In genomic region chr19:46227300-46227699, GRCm38 (mm10) we compare ENCODE assay signal across 30 mouse cellular contexts.
DNase-seq lines count a peak whose midpoint lies in the region; ATAC-seq and TF ChIP-seq lines count a peak whose summit lies in the region.
"Had no signal": no experiment of that assay in that cellular context is flagged by ENCODE, and none has a peak within 500 bp of the region (broad histone marks: within the 10 kb centered on the region; RNA-seq: fewer than 3 reads in every experiment).

No protein-coding gene starts in this region.

- no peak for TF ChIP-seq POLR2A in MEL (IDR thresholded peaks at IDR 0.05; ENCODE audit: control insufficient read depth in 1 of 2, insufficient read depth in 1 of 2, low read depth in 1 of 2, low read length in 2 of 2, poor library complexity in 1 of 2)

- H3K9ac ChIP-seq in MEL (ENCODE audit: control insufficient read depth, low read depth, low read length, poor library complexity, severe bottlenecking) = no peak overlapping the region
- H3K9ac ChIP-seq in hindbrain, embryonic 11.5 days (ENCODE audit: low read depth, low read length) = no peak overlapping the region
- H3K9ac ChIP-seq: embryonic facial prominence, embryonic 13.5 days; heart, embryonic 13.5 days; hindbrain, embryonic 12.5 days; intestine, embryonic 15.5 days; limb, embryonic 15.5 days; midbrain, embryonic 13.5 days; stomach, embryonic 15.5 days had no signal

- TF ChIP-seq RAD21 in MEL (IDR thresholded peaks at IDR 0.05; ENCODE audit: low read depth, low read length) = no peak

- H3K4me2 ChIP-seq in hindbrain, embryonic 11.5 days (replicated peaks; ENCODE audit: low read depth, low read length) = no peak overlapping the region
- H3K4me2 ChIP-seq: embryonic facial prominence, embryonic 13.5 days; heart, embryonic 13.5 days; hindbrain, embryonic 12.5 days; intestine, embryonic 15.5 days; limb, embryonic 15.5 days; midbrain, embryonic 13.5 days; stomach, embryonic 15.5 days had no signal

- peak; percentile 41 to 74 for TF ChIP-seq EP300 in MEL (IDR thresholded peaks at IDR 0.05; ENCODE audit: low read depth in 1 of 2, low read length in 2 of 2)

- H3K9me3 ChIP-seq in MEL (replicated peaks; ENCODE audit: insufficient read depth, low read length) = no peaks in the 10 kb centered on the region
- H3K9me3 ChIP-seq in midbrain, embryonic 10.5 days (replicated peaks) = no peaks in the 10 kb centered on the region
- H3K9me3 ChIP-seq in hindbrain, embryonic 11.5 days (ENCODE audit: control insufficient read depth, low read length) = no peaks in the 10 kb centered on the region
- H3K9me3 ChIP-seq: embryonic facial prominence, embryonic 13.5 days; heart, embryonic 13.5 days; hindbrain, embryonic 12.5 days; intestine, embryonic 15.5 days; limb, embryonic 10.5 days; limb, embryonic 15.5 days; midbrain, embryonic 13.5 days; stomach, embryonic 15.5 days had no signal

- H3K27ac ChIP-seq in MEL (ENCODE audit: control insufficient read depth, low read depth, low read length) = peak overlapping the region; percentile 25; the same call in 1 of the 2 replicates
- no peak overlapping the region for H3K27ac ChIP-seq in midbrain, embryonic 10.5 days (replicated peaks)
- H3K27ac ChIP-seq in hindbrain, embryonic 11.5 days (ENCODE audit: low read depth, low read length) = no peak overlapping the region
- H3K27ac ChIP-seq: embryonic facial prominence, embryonic 13.5 days; heart, embryonic 13.5 days; hindbrain, embryonic 12.5 days; hindbrain, postnatal 0 days; intestine, embryonic 15.5 days; limb, embryonic 10.5 days; limb, embryonic 15.5 days; midbrain, embryonic 13.5 days; stomach, embryonic 15.5 days had no signal

- peaks cover 0 to 26% of the 10 kb centered on the region in 2 experiments; a peak in 2 of 4 replicates for H3K36me3 ChIP-seq in MEL (ENCODE audit: control insufficient read depth in 1 of 2, insufficient read depth in 2 of 2, low read length in 2 of 2)
- peaks cover 5% of the 10 kb centered on the region; the same call in 1 of the 2 replicates for H3K36me3 ChIP-seq in midbrain, embryonic 10.5 days
- no peaks in the 10 kb centered on the region for H3K36me3 ChIP-seq in hindbrain, embryonic 11.5 days (ENCODE audit: control insufficient read depth, insufficient read depth, low read length)
- H3K36me3 ChIP-seq: hindbrain, embryonic 12.5 days; intestine, embryonic 15.5 days; stomach, embryonic 15.5 days had no signal

- TF ChIP-seq CTCF in MEL (IDR thresholded peaks at IDR 0.05 in 2 of 3, conservative IDR thresholded peaks at IDR 0.05 in 1 of 3; ENCODE audit: control insufficient read depth in 1 of 3, insufficient read depth in 1 of 3, low read depth in 2 of 3, low read length in 3 of 3, poor library complexity in 1 of 3, severe bottlenecking in 1 of 3) = no peak

- DNase-seq in 3T3-L1 (ENCODE audit: low read depth, low spot score) (peak; percentile 49), A20 (ENCODE audit: low read depth, low spot score) (peak; percentile 43), MEL (ENCODE audit: low read depth, low spot score) (peak; percentile 81)
- DNase-seq in c-Kit-positive CD71-positive TER-119-positive erythroid progenitor cells, embryonic 14.5 days (ENCODE audit: low spot score) = peak; percentile 23
- no peak for DNase-seq in midbrain, embryonic 10.5 days (ENCODE audit: low spot score)
- no peak for DNase-seq in hindbrain, embryonic 11.5 days (ENCODE audit: low spot score)
- DNase-seq in embryo, embryonic 10.5 days (ENCODE audit: low spot score) = no peak
- DNase-seq: adrenal gland, adult 2 months; adrenal gland, postnatal 36 days; cerebellum, adult 11 months; cerebellum, adult 9-10 months; cerebellum, postnatal 36 days; embryo, embryonic 11 days; kidney, adult 2 months; kidney, postnatal 36 days; layer of hippocampus, postnatal 36 days; lung, postnatal 36 days; right cerebral cortex, postnatal 25 days; thymus, postnatal 14 days had no signal

- peaks cover 10% of the 10 kb centered on the region in 2 experiments for H3K4me1 ChIP-seq in MEL (ENCODE audit: control insufficient read depth in 1 of 2, insufficient read depth in 2 of 2, low read length in 2 of 2)
- H3K4me1 ChIP-seq in midbrain, embryonic 10.5 days = no peaks in the 10 kb centered on the region
- no peaks in the 10 kb centered on the region for H3K4me1 ChIP-seq in hindbrain, embryonic 11.5 days (replicated peaks; ENCODE audit: control insufficient read depth, insufficient read depth, low read length)
- H3K4me1 ChIP-seq: hindbrain, embryonic 12.5 days; intestine, embryonic 15.5 days; limb, embryonic 10.5 days; midbrain, embryonic 13.5 days had no signal

- no peaks in the 10 kb centered on the region for H3K27me3 ChIP-seq in MEL (ENCODE audit: control insufficient read depth in 1 of 2, insufficient read depth in 2 of 2, low read length in 2 of 2)
- H3K27me3 ChIP-seq in midbrain, embryonic 10.5 days (ENCODE audit: low read depth, poor library complexity, severe bottlenecking) = no peaks in the 10 kb centered on the region
- H3K27me3 ChIP-seq in hindbrain, embryonic 11.5 days (ENCODE audit: control insufficient read depth, insufficient read depth, low read length) = no peaks in the 10 kb centered on the region
- H3K27me3 ChIP-seq: embryonic facial prominence, embryonic 13.5 days; heart, embryonic 13.5 days; hindbrain, embryonic 12.5 days; intestine, embryonic 15.5 days; limb, embryonic 15.5 days; midbrain, embryonic 13.5 days; stomach, embryonic 15.5 days had no signal

- no peak overlapping the region for H3K4me3 ChIP-seq in MEL (ENCODE audit: control insufficient read depth in 1 of 2, insufficient read depth in 1 of 2, low read depth in 2 of 2, low read length in 2 of 2)
- H3K4me3 ChIP-seq in midbrain, embryonic 10.5 days = no peak overlapping the region
- no peak overlapping the region for H3K4me3 ChIP-seq in hindbrain, embryonic 11.5 days (ENCODE audit: low read depth, low read length)
- H3K4me3 ChIP-seq: embryonic facial prominence, embryonic 13.5 days; erythroblast, embryonic 14.5 days; heart, embryonic 13.5 days; hindbrain, embryonic 12.5 days; intestine, embryonic 15.5 days; limb, embryonic 10.5 days; limb, embryonic 15.5 days; midbrain, embryonic 13.5 days; stomach, embryonic 15.5 days had no signal

- no peak for ATAC-seq in hindbrain, embryonic 11.5 days (ENCODE audit: low FRiP score)
- ATAC-seq: forebrain, embryonic 16.5 days; hindbrain, postnatal 0 days; intestine, embryonic 15.5 days; midbrain, embryonic 13.5 days had no signal

- WGBS in midbrain, embryonic 10.5 days = 96% methylated on average over 3 of the region's 3 CpGs
- 97% methylated on average over 3 of the region's 3 CpGs for WGBS in hindbrain, embryonic 11.5 days

- H3K79me2 ChIP-seq in MEL (ENCODE audit: control insufficient read depth, insufficient read depth, low read length, poor library complexity) = no peaks in the 10 kb centered on the region

TF ChIP-seq in MEL, 35 proteins besides CTCF, POLR2A, EP300 and RAD21:
- no peak for TF ChIP-seq ELF1 (IDR thresholded peaks at IDR 0.05; ENCODE audit: low read depth, low read length)
- no peak for TF ChIP-seq MYB (IDR thresholded peaks at IDR 0.05; ENCODE audit: low read depth, low read length)
- peak; percentile 59; the same call in 1 of the 2 replicates for TF ChIP-seq MAX (IDR thresholded peaks at IDR 0.05; ENCODE audit: low read length)
- no peak for TF ChIP-seq TBP (IDR thresholded peaks at IDR 0.05; ENCODE audit: low read depth, low read length)
- no peak; the same call in 1 of the 2 replicates for TF ChIP-seq ETS1 (IDR thresholded peaks at IDR 0.05; ENCODE audit: low read depth, low read length)
- TF ChIP-seq GATA1 (IDR thresholded peaks at IDR 0.05; ENCODE audit: low read depth, low read length) = peak; percentile 28; the same call in 1 of the 2 replicates
- TF ChIP-seq MXI1 (IDR thresholded peaks at IDR 0.05; ENCODE audit: low read depth, low read length) = peak; percentile 37; the same call in 1 of the 2 replicates
- TF ChIP-seq USF1 (IDR thresholded peaks at IDR 0.05; ENCODE audit: low read depth, low read length) = peak; percentile 61; the same call in 1 of the 2 replicates
- peak; percentile 77; the same call in 1 of the 2 replicates for TF ChIP-seq MYC (IDR thresholded peaks at IDR 0.05; ENCODE audit: low read depth, low read length)
- peak; percentile 69 for TF ChIP-seq GABPA (IDR thresholded peaks at IDR 0.05; ENCODE audit: low read depth, low read length)
- TF ChIP-seq UBTF (IDR thresholded peaks at IDR 0.05; ENCODE audit: borderline replicate concordance, insufficient read depth, low read depth, low read length) = no peak
- TF ChIP-seq TAL1 (IDR thresholded peaks at IDR 0.05; ENCODE audit: low read length) = peak; percentile 12; the same call in 1 of the 2 replicates
- 0 out of 2 replicates have a peak, but pooled peaks have one; percentile 25 for TF ChIP-seq JUND (IDR thresholded peaks at IDR 0.05; ENCODE audit: low read depth, low read length)
TF ChIP-seq in MEL: peak in this region for 8.

Comparison
In these comparisons a context has a peak if more than half of its experiments do, and no peak if none do; other contexts are left out.
1. DNase-seq: peak in 3T3-L1 (single experiment), A20 (single experiment), MEL (single experiment) and c-Kit-positive CD71-positive TER-119-positive erythroid progenitor cells, embryonic 14.5 days (single experiment); none in midbrain, embryonic 10.5 days (single experiment), hindbrain, embryonic 11.5 days (single experiment) and embryo, embryonic 10.5 days (single experiment).